Mouse (Mus musculus) CH12.LX (cell line): Measurements from ENCODE around the gene Gtsf2.

ENCODE experiments used
- CHD2 ChIP-seq: IDR thresholded peaks from 2 replicates; pipeline ENCODE4 v1.6.1; 2011; ENCODE audit warnings: low read length, improper control_type of control experiment
- CTCF ChIP-seq, 2 experiments: IDR thresholded peaks in 1 of 2; conservative IDR thresholded peaks in 1 of 2; 2 replicates each; pipeline ENCODE4 v1.5.1; 2011 to 2012; ENCODE audit warnings: low read depth in 2 of 2, low read length in 2 of 2, improper control_type of control experiment in 1 of 2, inconsistent platforms in 1 of 2, mild to moderate bottlenecking in 1 of 2, moderate library complexity in 1 of 2
- ELF1 ChIP-seq: IDR thresholded peaks from 2 replicates; pipeline ENCODE4 v1.6.1; 2014; ENCODE audit warnings: low read depth, mild to moderate bottlenecking, inconsistent platforms, low read length, improper control_type of control experiment
- EP300 ChIP-seq: IDR thresholded peaks from 2 replicates; pipeline ENCODE4 v1.6.1; 2011; ENCODE audit warnings: low read length, improper control_type of control experiment
- GABPA ChIP-seq: IDR thresholded peaks from 2 replicates; pipeline ENCODE4 v1.6.1; 2012; ENCODE audit warnings: low read depth, low read length, improper control_type of control experiment, inconsistent platforms; ENCODE audit not compliant: insufficient replicate concordance
- KAT2A ChIP-seq: IDR thresholded peaks from 2 replicates; pipeline ENCODE4 v1.6.1; 2012; ENCODE audit warnings: low read length, improper control_type of control experiment, inconsistent platforms; ENCODE audit not compliant: insufficient replicate concordance
- MAX ChIP-seq: IDR thresholded peaks from 2 replicates; pipeline ENCODE4 v1.6.1; 2011; ENCODE audit warnings: low read length, improper control_type of control experiment
- POLR2A ChIP-seq: IDR thresholded peaks from 2 replicates; pipeline ENCODE4 v1.6.1; 2011; ENCODE audit warnings: low read depth, mild to moderate bottlenecking, improper control_type of control experiment, low read length
- RAD21 ChIP-seq: IDR thresholded peaks from 2 replicates; pipeline ENCODE4 v1.6.1; 2011; ENCODE audit warnings: low read depth, mild to moderate bottlenecking, low read length, improper control_type of control experiment, moderate library complexity
- TBP ChIP-seq: conservative IDR thresholded peaks from 2 replicates; pipeline ENCODE4 v1.6.1; 2011; ENCODE audit warnings: low read depth, low read length, improper control_type of control experiment
- TCF12 ChIP-seq: IDR thresholded peaks from 2 replicates; pipeline ENCODE4 v1.6.1; 2014; ENCODE audit warnings: low read depth, mild to moderate bottlenecking, inconsistent platforms, low read length, improper control_type of control experiment
- ZC3H11A ChIP-seq: IDR thresholded peaks from 2 replicates; pipeline ENCODE4 v1.6.1; 2012; ENCODE audit warnings: low read depth, mild to moderate bottlenecking, inconsistent platforms, low read length, improper control_type of control experiment

- TF ChIP-seq CTCF (conservative IDR thresholded peaks at IDR 0.05 in 1 of 2, IDR thresholded peaks at IDR 0.05 in 1 of 2; ENCODE audit: low read depth in 2 of 2, low read length in 2 of 2) (no peak), MAX (no peak), EP300 (no peak), POLR2A (no peak), RAD21 (no peak), CHD2 (no peak), ZC3H11A (no peak), ELF1 (no peak), TBP (no peak), GABPA (no peak), TCF12 (no peak), KAT2A (no peak)
These were observed 24.9 kb upstream of the Gtsf2 start for GRCm38 (mm10) chr15:103473182-103473581.
